Mouse (Mus musculus) kidney, embryonic 14.5 days (tissue): Measurements from ENCODE around the gene Aff3. TPM values are rescaled to one million over a fixed set of nuclear protein-coding genes. Genes with fewer than 3 reads are reported as not detected.

Experiments used
- ATAC-seq: fragments of 200-750 bp; cut with Nextera tagmentation; 2 replicates; pipeline ENCODE4 v1.8.0; 2017; ENCODE audit warnings: moderate number of reproducible peaks, mild to moderate bottlenecking, moderate TSS enrichment, moderate library complexity; ENCODE audit not compliant: low FRiP score, low TSS enrichment
- H3K27ac ChIP-seq: fragments of 300-500 bp; sonication (generic); 2 replicates; pipeline ENCODE4 v1.5.1; 2014; ENCODE audit warnings: low read depth, mild to moderate bottlenecking, low read length, moderate library complexity, mixed read lengths
- H3K27me3 ChIP-seq: fragments of 300-500 bp; sonication (generic); 2 replicates; pipeline ENCODE4 v1.6.1; 2014; ENCODE audit warnings: mild to moderate bottlenecking, low read length; ENCODE audit not compliant: control insufficient read depth, insufficient read depth
- H3K36me3 ChIP-seq: fragments of 300-500 bp; sonication (generic); 2 replicates; pipeline ENCODE4 v1.6.1; 2014; ENCODE audit warnings: low read length, mixed read lengths; ENCODE audit not compliant: control insufficient read depth, insufficient read depth
- H3K4me1 ChIP-seq: fragments of 300-500 bp; sonication (generic); 2 replicates; pipeline ENCODE4 v1.6.1; 2014; ENCODE audit warnings: low read length, mixed read lengths; ENCODE audit not compliant: control insufficient read depth, insufficient read depth
- H3K4me2 ChIP-seq: fragments of 300-500 bp; sonication (generic); replicated peaks from 2 replicates; pipeline ENCODE4 v1.6.1; 2014; ENCODE audit warnings: low read depth, mild to moderate bottlenecking, low read length
- H3K4me3 ChIP-seq: fragments of 300-500 bp; sonication (generic); 2 replicates; pipeline ENCODE4 v1.5.1; 2014; ENCODE audit warnings: mild to moderate bottlenecking, low read length
- H3K9ac ChIP-seq: fragments of 300-500 bp; sonication (generic); 2 replicates; pipeline ENCODE4 v1.6.1; 2014; ENCODE audit warnings: low read depth, mild to moderate bottlenecking, low read length, moderate library complexity
- H3K9me3 ChIP-seq: fragments of 300-500 bp; sonication (generic); 2 replicates; pipeline ENCODE4 v1.6.1; 2016; ENCODE audit warnings: low read length; ENCODE audit not compliant: control insufficient read depth
- WGBS: fragments of 180-500 bp; shearing (Covaris S2); extraction: QIAGEN DNeasy Blood & Tissue Kit; methylation state at CpG from one replicate; pipeline ENCODE4 v1.1.7; 2014; 5-methylcytosine and 5-hydroxymethylcytosine counted together
- polyA plus RNA-seq: library from polyadenylated mRNA; unstranded; fragments of >200 nt; fragmentation: Nextera tagmentation; extraction: Ambion mirVana; gene quantifications from 2 replicates; pipeline ENCODE4 v1.2.1, GENCODE M21; 2014

Gene Aff3
- polyA plus RNA-seq, 1 experiment from 2014 or later, result 11.9 TPM

DNA sequence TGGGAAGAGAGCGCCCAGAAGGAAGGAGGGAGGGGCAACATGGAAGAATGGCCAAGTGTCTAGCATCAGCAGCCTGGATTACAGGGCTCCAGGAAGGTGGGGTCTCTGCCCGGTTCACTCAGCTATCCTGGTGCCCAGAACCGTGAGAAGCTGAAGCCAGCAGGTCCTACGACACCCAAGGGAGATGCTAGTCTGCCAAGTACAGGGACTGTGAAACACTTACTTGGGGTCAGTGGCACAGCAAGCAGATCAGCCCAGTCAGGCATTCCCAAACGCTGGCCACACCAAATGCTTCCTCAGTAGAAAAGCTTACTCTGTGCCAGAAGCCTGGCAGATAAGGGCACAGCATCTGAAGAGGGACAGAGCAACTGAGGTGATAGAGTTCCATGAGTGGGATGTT, 266.2 kb downstream of the Aff3 start:
- no peak overlapping the region for H3K4me2 ChIP-seq
- no peaks in the 10 kb centered on the region for H3K36me3 ChIP-seq
- ATAC-seq, result no peak
- H3K4me1 ChIP-seq, result peaks cover 8% of the 10 kb centered on the region; the same call in 1 of the 2 replicates
- no peak overlapping the region for H3K27ac ChIP-seq
- 65% methylated on average over 5 of the region's 5 CpGs for WGBS
- H3K9me3 ChIP-seq, result no peaks in the 10 kb centered on the region
- H3K27me3 ChIP-seq, result no peaks in the 10 kb centered on the region
- no peak overlapping the region for H3K4me3 ChIP-seq
- no peak overlapping the region for H3K9ac ChIP-seq

- Histone ChIP-seq H3K27ac (no peak overlapping the region), H3K4me1 (peaks cover 8% of the 10 kb centered on the region; the same call in 1 of the 2 replicates), H3K4me3 (no peak overlapping the region), H3K36me3 (no peaks in the 10 kb centered on the region), H3K27me3 (no peaks in the 10 kb centered on the region), H3K9ac (no peak overlapping the region), H3K9me3 (no peaks in the 10 kb centered on the region), H3K4me2 (no peak overlapping the region)
- 46% methylated on average over 11 of the region's 11 CpGs for WGBS
- ATAC-seq, result no peak
Measured at GRCm38 (mm10) chr1:38395194-38395681, 269.5 kb downstream of the Aff3 start.

- Histone ChIP-seq H3K4me1 (peaks cover 8% of the 10 kb centered on the region; the same call in 1 of the 2 replicates), H3K4me2 (no peak overlapping the region), H3K4me3 (no peak overlapping the region), H3K27me3 (no peaks in the 10 kb centered on the region), H3K9ac (no peak overlapping the region), H3K9me3 (no peaks in the 10 kb centered on the region), H3K36me3 (no peaks in the 10 kb centered on the region), H3K27ac (peak overlapping the region; percentile 32; the same call in 1 of the 2 replicates)
- 45% methylated on average over 5 of the region's 5 CpGs for whole genome bisulfite sequencing
- ATAC-seq, result no peak
Measured at GRCm38 (mm10) chr1:38394493-38394892, 270.3 kb downstream of the Aff3 start.

- Histone ChIP-seq H3K27ac (no peak overlapping the region), H3K9ac (no peak overlapping the region), H3K9me3 (no peaks in the 10 kb centered on the region), H3K36me3 (no peaks in the 10 kb centered on the region), H3K4me3 (no peak overlapping the region), H3K4me1 (peaks cover 8% of the 10 kb centered on the region; the same call in 1 of the 2 replicates), H3K4me2 (no peak overlapping the region), H3K27me3 (no peaks in the 10 kb centered on the region)
- WGBS, result 53% methylated on average over 6 of the region's 6 CpGs
- 0 out of 2 replicates have a peak, but pooled peaks have one; percentile 19 for ATAC-seq
Measured at GRCm38 (mm10) chr1:38393516-38393915, 271.2 kb downstream of the Aff3 start.

DNA sequence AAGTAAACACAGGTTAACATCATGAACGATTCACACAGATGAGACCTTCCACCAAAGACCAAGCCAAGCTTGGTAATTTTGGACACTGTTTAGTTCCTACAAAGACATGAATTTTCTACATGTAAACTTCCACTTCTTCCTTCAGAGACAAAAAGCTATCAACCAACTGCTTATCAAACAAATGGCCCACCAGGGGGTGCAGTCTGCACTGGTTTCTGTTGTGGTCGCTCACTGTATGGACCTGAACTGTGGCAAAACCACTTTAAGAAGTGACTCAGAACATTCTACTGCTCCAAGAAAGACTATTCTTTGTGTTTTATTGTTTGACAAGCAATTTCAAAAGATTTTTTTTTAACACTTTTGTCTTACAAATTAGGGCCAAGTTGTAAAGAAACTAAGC, 271.8 kb downstream of the Aff3 start:
- H3K4me1 ChIP-seq, result peaks cover 8% of the 10 kb centered on the region; the same call in 1 of the 2 replicates
- WGBS, result 42% methylated on average over 2 of the region's 2 CpGs
- no peak for ATAC-seq

DNA sequence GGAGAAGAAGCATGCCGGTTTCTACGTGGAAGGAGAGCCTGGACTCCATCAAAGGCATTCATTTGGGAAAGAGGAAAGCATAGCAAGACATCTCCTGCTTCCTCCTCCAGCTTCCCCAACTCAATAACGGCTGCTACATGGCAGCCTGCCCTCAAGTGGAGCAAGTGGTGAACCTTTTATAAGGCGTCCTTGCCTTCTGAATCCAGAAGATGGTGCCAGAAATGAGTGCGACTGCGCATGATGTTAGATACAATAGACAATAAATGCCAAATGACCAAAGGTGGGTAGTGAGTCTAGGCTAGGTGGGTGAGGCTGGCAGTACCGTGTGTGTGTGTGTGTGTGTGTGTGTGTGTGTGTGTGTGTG, 273.9 kb downstream of the Aff3 start:
- 78% methylated on average over 7 of the region's 7 CpGs for WGBS

More for the DNA sequence above, 271.8 kb downstream of the Aff3 start:
- Histone ChIP-seq H3K9me3 (no peaks in the 10 kb centered on the region), H3K4me3 (no peak overlapping the region), H3K36me3 (no peaks in the 10 kb centered on the region), H3K27me3 (no peaks in the 10 kb centered on the region), H3K27ac (no peak overlapping the region), H3K9ac (no peak overlapping the region), H3K4me2 (no peak overlapping the region)

DNA sequence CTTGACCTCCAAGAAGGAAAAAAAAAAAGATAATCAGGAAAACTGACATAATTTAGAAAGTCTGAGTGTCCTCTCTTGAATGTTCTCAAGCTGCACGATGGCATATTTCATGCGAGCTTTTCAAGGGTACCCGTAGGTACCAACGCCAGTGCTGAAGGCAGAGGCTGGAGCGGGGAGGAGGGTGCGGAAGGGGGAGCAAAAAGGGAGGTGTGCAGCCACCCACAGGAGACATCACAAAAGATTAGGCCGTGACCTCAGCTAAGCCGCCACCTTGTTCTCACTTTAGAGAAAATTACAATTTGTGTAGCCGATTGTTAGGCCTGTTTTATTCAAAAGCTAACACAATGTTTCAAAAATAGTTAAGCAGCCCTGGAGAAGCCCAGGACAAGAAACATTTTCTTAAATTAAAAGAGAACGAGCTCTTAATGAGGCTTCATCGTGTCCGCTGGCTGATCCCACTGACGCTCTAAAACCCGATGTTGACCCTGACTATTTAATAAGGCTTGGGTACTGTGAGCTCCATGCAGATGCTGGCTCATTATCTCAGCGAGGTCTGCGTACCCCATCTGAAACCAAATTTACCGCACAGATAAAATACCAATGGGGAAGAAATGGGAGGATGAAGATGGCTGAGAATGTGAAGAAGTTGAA, 274.4 kb downstream of the Aff3 start:
- no peaks in the 10 kb centered on the region for H3K36me3 ChIP-seq
- WGBS, result 92% methylated on average over 17 of the region's 17 CpGs
- no peak overlapping the region for H3K4me3 ChIP-seq
- no peak overlapping the region for H3K9ac ChIP-seq
- H3K4me1 ChIP-seq, result peaks cover 8% of the 10 kb centered on the region; the same call in 1 of the 2 replicates
- no peak overlapping the region for H3K4me2 ChIP-seq
- no peak overlapping the region for H3K27ac ChIP-seq
- H3K27me3 ChIP-seq, result no peaks in the 10 kb centered on the region
- ATAC-seq, result no peak
- H3K9me3 ChIP-seq, result no peaks in the 10 kb centered on the region

More for the DNA sequence above, 273.9 kb downstream of the Aff3 start:
- Histone ChIP-seq H3K27ac (no peak overlapping the region), H3K9ac (no peak overlapping the region), H3K4me2 (no peak overlapping the region), H3K27me3 (no peaks in the 10 kb centered on the region), H3K4me1 (peaks cover 8% of the 10 kb centered on the region; the same call in 1 of the 2 replicates), H3K9me3 (no peaks in the 10 kb centered on the region), H3K36me3 (no peaks in the 10 kb centered on the region), H3K4me3 (no peak overlapping the region)
- no peak for ATAC-seq

DNA sequence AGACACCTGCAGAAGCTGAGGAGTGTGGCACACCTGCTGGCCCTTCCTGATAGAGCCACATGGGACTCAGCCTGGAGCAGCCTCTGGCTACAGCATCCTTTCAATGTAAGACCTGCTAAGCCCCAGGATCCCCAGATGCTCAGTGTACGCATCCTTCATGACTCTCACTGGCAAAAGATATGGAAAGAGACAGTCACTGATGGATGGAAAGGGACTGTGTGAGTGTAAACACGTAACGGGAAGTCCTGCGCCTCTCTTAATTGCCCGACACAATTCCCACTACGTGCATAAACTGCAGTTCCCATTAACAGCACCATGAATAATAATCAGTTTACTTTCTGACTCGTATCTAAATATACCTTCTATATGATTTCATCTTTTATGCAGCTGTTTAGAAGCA, 275.2 kb downstream of the Aff3 start:
- Histone ChIP-seq H3K4me1 (peaks cover 6% of the 10 kb centered on the region; the same call in 1 of the 2 replicates), H3K9ac (no peak overlapping the region), H3K9me3 (no peaks in the 10 kb centered on the region), H3K27ac (no peak overlapping the region), H3K36me3 (no peaks in the 10 kb centered on the region), H3K4me3 (no peak overlapping the region), H3K4me2 (no peak overlapping the region), H3K27me3 (no peaks in the 10 kb centered on the region)
- ATAC-seq, result no peak
- 90% methylated on average over 7 of the region's 7 CpGs for WGBS

- H3K36me3 ChIP-seq, result no peaks in the 10 kb centered on the region
- no peaks in the 10 kb centered on the region for H3K27me3 ChIP-seq
- no peaks in the 10 kb centered on the region for H3K4me1 ChIP-seq
- no peak overlapping the region for H3K27ac ChIP-seq
- no peak overlapping the region for H3K9ac ChIP-seq
- H3K4me2 ChIP-seq, result no peak overlapping the region
- ATAC-seq, result peak; percentile 45; the same call in 1 of the 2 replicates
- H3K4me3 ChIP-seq, result no peak overlapping the region
- H3K9me3 ChIP-seq, result no peaks in the 10 kb centered on the region
- 39% methylated on average over 3 of the region's 3 CpGs for WGBS
Measured at GRCm38 (mm10) chr1:38388466-38388865, 276.3 kb downstream of the Aff3 start.
